Mouse (Mus musculus): ENCODE data around the gene Krtcap2. TPM values are rescaled to one million over a fixed set of nuclear protein-coding genes. Genes with fewer than 3 reads are reported as not detected.
"Not testable (repeated sequence)": the region's sequence is repeated elsewhere in the genome, so short reads cannot be mapped to it uniquely, and the experiment has no call there.

The Krtcap2 gene
- polyA plus RNA-seq, 1 experiment from 2014 or later = 196 TPM

DNA sequence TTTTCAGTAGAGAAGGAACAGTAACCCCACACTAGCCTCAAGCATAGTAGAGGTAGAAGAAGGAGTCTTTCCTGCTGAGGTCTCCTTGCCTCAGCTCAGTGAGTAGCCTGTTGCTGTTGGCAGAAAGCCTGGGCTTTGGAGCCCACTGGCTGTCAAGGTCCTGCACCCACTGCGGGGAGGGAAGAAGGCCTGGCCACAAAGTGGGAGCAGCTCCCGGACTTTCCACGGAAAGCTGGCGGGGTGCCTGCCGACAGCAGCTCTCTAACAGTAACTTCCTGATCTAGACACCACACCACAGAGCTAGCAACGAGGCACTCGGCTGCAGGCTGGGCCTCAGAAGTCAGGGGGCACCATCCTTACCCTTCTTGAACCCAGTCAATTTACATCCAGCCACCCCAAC lies 35.0 kb upstream of the Krtcap2 start:
- Histone ChIP-seq H3K36me3 (peaks cover 43% of the 10 kb centered on the region), H3K27ac (replicated peaks) (no peak overlapping the region), H3K27me3 (no peaks in the 10 kb centered on the region), H3K4me2 (no peak overlapping the region), H3K9ac (no peak overlapping the region), H3K4me1 (replicated peaks) (peaks cover 38% of the 10 kb centered on the region), H3K4me3 (no peak overlapping the region), H3K9me3 (no peaks in the 10 kb centered on the region)
- no peak for ATAC-seq (ENCODE audit: low FRiP score, low read depth)
- 80% methylated on average over 7 of the region's 7 CpGs for WGBS

- peak overlapping the region; percentile 61 for H3K4me3 ChIP-seq
- peak overlapping the region; percentile 75 for H3K9ac ChIP-seq
- H3K36me3 ChIP-seq = peaks cover 12% of the 10 kb centered on the region; the same call in 1 of the 2 replicates
- peak overlapping the region; percentile 88 for H3K4me2 ChIP-seq
- H3K4me1 ChIP-seq (replicated peaks) = peaks cover 47% of the 10 kb centered on the region
- WGBS = under 1% methylated on average over 69 of the region's 69 CpGs
- peak; percentile 90 for ATAC-seq (ENCODE audit: low FRiP score, low read depth)
- H3K27me3 ChIP-seq = no peaks in the 10 kb centered on the region
- H3K9me3 ChIP-seq = no peaks in the 10 kb centered on the region
- peak overlapping the region; percentile 95 for H3K27ac ChIP-seq (replicated peaks)
Observed at GRCm38 (mm10) chr3:89213803-89214530, 31.8 kb upstream of the Krtcap2 start.

DNA sequence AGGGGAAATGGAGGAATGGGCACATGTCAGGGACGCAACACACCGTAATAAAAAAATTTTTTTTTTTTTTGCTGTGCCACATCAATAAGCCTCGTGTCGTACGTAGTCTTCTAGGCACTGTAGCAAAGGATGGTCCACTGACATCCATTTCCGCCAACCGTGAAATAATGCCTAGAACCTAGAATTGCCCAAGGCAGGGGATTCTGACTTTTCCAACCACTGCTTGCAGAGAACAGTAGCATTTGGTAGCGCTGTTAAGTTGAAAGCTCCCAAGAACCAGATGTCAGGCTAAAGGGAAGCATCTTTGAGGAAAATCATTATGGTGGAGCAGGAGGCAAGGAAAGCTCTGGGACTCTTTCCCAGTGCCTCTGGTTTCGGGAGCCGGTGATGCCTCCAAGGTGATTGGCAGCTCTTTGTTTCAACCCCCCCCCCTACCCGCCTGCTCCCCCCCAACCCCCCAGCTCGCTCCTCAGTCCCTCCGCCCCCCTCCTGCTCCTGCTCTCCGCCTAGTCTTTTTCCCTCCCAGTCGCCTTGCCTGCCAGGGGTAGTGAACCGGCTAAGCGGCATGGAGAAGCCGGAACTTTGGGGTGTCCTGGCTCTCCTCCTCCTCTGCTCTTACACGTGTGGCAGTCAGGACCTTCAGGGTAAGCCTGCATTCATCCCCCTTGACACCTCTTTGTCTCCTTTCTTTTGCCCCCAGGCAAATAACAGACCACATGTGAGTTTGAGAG lies 30.9 kb upstream of the Krtcap2 start, which contains the start of gene Thbs3:
Thbs3 (plus strand) TSS at position 500 of the 731 bp plus-strand sequence.
- H3K27ac ChIP-seq (replicated peaks) = peak within 1 kb of the TSS; percentile 95
- H3K4me1 ChIP-seq (replicated peaks) = peaks cover 47% of the 10 kb centered on the region
- under 1% methylated on average over 19 of the region's 19 CpGs for WGBS
- 0 out of 2 replicates have a peak, but pooled peaks have one; percentile 12 for ATAC-seq (ENCODE audit: low FRiP score, low read depth)
- H3K36me3 ChIP-seq = peaks cover 5% of the 10 kb centered on the region; the same call in 1 of the 2 replicates
- no peaks in the 10 kb centered on the region for H3K27me3 ChIP-seq
- peak within 1 kb of the TSS; percentile 61 for H3K4me3 ChIP-seq
- H3K9me3 ChIP-seq = no peaks in the 10 kb centered on the region
- H3K9ac ChIP-seq = peak within 1 kb of the TSS; percentile 75
- peak within 1 kb of the TSS; percentile 88 for H3K4me2 ChIP-seq

DNA sequence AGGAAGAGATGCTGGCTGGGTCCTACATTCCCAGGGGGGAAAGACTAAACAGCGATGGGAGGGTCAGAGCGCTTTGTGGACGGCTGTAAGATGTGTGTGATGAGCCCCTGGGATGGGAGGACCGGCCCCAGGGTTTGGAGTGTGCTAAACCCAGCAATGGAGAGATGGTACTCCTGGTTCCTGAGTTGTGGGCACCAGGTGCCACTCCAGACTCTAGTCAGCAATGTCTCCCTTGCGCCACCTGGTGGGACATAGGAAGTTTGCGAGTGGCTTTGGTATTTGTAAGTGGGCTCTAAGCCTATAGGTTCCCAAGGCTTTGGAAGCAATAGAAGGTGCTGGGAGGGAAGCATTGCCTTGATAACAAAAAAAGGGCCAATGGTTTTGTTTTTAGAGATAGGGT lies 29.9 kb upstream of the Krtcap2 start:
- peak overlapping the region; percentile 61 for H3K4me3 ChIP-seq
- no peaks in the 10 kb centered on the region for H3K27me3 ChIP-seq
- H3K9ac ChIP-seq = no peak overlapping the region
- peak; percentile 36 for ATAC-seq (ENCODE audit: low FRiP score, low read depth)
- H3K36me3 ChIP-seq = no peaks in the 10 kb centered on the region
- peak overlapping the region; percentile 88 for H3K4me2 ChIP-seq
- no peaks in the 10 kb centered on the region for H3K9me3 ChIP-seq
- H3K27ac ChIP-seq (replicated peaks) = peak overlapping the region; percentile 95
- 0% methylated on average over 6 of the region's 6 CpGs for WGBS
- peaks cover 49% of the 10 kb centered on the region for H3K4me1 ChIP-seq (replicated peaks)

DNA sequence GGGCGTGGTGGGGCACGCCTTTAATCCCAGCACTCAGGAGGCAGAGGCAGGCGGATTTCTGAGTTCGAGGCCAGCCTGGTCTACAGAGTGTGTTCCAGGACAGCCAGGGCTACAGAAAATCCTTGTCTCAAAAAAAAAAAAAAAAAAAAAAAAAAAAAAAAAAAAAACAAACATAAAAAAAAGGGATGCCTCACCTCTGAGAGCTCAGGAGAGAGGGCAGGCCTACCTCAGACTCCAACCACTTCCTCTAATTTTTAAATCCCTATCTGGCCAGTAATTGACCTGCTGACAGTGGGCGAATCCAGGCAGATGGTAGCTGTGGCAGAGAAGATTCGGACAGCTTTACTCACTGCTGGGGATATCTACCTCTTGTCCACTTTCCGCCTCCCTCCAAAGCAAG lies 29.4 kb upstream of the Krtcap2 start:
- not testable (repeated sequence) for H3K27me3 ChIP-seq; H3K4me3 ChIP-seq; H3K9me3 ChIP-seq; H3K36me3 ChIP-seq; ATAC-seq (ENCODE audit: low FRiP score, low read depth); H3K9ac ChIP-seq
- 67% methylated on average over 7 of the region's 7 CpGs for WGBS
- 0 out of 2 replicates have a peak overlapping the region, but pooled peaks have one; percentile 25 for H3K27ac ChIP-seq (replicated peaks)
- peaks cover 45% of the 10 kb centered on the region for H3K4me1 ChIP-seq (replicated peaks)
- peak overlapping the region; percentile 88 for H3K4me2 ChIP-seq

DNA sequence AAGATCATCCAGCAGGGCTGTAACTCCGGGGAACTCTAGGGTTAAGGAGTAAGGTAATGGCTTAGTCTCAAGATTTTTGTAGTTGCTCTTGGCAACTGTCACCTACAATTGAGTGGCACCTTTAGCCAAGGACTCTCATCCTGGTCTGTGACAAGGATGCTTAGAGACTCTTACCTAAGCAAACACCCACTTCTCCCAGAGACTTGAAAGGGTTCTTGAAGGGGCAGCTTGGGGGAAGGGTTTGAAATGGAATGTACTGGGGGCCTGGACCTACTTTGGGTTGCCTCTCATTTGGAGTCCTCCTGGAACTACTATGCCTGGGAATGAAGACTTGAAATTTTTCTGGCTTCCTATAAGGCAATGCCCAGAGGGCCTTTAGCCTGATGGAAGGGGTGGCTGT lies 27.5 kb upstream of the Krtcap2 start:
- no peaks in the 10 kb centered on the region for H3K9me3 ChIP-seq
- no peak overlapping the region for H3K9ac ChIP-seq
- no peaks in the 10 kb centered on the region for H3K27me3 ChIP-seq
- H3K4me3 ChIP-seq = no peak overlapping the region
- H3K27ac ChIP-seq (replicated peaks) = no peak overlapping the region
- 83% methylated on average over 1 of the region's 1 CpGs for WGBS
- peaks cover 27% of the 10 kb centered on the region for H3K4me1 ChIP-seq (replicated peaks)
- no peak overlapping the region for H3K4me2 ChIP-seq
- no peaks in the 10 kb centered on the region for H3K36me3 ChIP-seq
- no peak for ATAC-seq (ENCODE audit: low FRiP score, low read depth)

GRCm38 (mm10) chr3:89219546-89219945 lies 26.2 kb upstream of the Krtcap2 start:
- Histone ChIP-seq H3K4me2 (no peak overlapping the region), H3K36me3 (no peaks in the 10 kb centered on the region), H3K9ac (no peak overlapping the region), H3K4me3 (no peak overlapping the region), H3K27me3 (no peaks in the 10 kb centered on the region), H3K4me1 (replicated peaks) (peaks cover 34% of the 10 kb centered on the region), H3K27ac (replicated peaks) (0 out of 2 replicates have a peak overlapping the region, but pooled peaks have one; percentile 4), H3K9me3 (no peaks in the 10 kb centered on the region)
- ATAC-seq (ENCODE audit: low FRiP score, low read depth) = no peak
- WGBS = 41% methylated on average over 8 of the region's 8 CpGs

- H3K4me3 ChIP-seq = no peak overlapping the region
- no peak overlapping the region for H3K27ac ChIP-seq (replicated peaks)
- no peak for ATAC-seq (ENCODE audit: low FRiP score, low read depth)
- no peaks in the 10 kb centered on the region for H3K27me3 ChIP-seq
- H3K4me1 ChIP-seq (replicated peaks) = peaks cover 34% of the 10 kb centered on the region
- no peak overlapping the region for H3K4me2 ChIP-seq
- H3K9ac ChIP-seq = no peak overlapping the region
- no peaks in the 10 kb centered on the region for H3K36me3 ChIP-seq
- 58% methylated on average over 5 of the region's 5 CpGs for WGBS
- H3K9me3 ChIP-seq = no peaks in the 10 kb centered on the region
Observed at GRCm38 (mm10) chr3:89221167-89221566, 24.6 kb upstream of the Krtcap2 start.

GRCm38 (mm10) chr3:89224796-89225195 lies 21.0 kb upstream of the Krtcap2 start:
- no peaks in the 10 kb centered on the region for H3K9me3 ChIP-seq
- no peaks in the 10 kb centered on the region for H3K27me3 ChIP-seq
- H3K4me3 ChIP-seq = peak overlapping the region; percentile 41
- no peaks in the 10 kb centered on the region for H3K36me3 ChIP-seq
- ATAC-seq (ENCODE audit: low FRiP score, low read depth) = no peak
- H3K9ac ChIP-seq = peak overlapping the region; percentile 31
- H3K4me2 ChIP-seq = peak overlapping the region; percentile 67
- peaks cover 58% of the 10 kb centered on the region for H3K4me1 ChIP-seq (replicated peaks)
- H3K27ac ChIP-seq (replicated peaks) = peak overlapping the region; percentile 84
- 28% methylated on average over 11 of the region's 11 CpGs for WGBS

DNA sequence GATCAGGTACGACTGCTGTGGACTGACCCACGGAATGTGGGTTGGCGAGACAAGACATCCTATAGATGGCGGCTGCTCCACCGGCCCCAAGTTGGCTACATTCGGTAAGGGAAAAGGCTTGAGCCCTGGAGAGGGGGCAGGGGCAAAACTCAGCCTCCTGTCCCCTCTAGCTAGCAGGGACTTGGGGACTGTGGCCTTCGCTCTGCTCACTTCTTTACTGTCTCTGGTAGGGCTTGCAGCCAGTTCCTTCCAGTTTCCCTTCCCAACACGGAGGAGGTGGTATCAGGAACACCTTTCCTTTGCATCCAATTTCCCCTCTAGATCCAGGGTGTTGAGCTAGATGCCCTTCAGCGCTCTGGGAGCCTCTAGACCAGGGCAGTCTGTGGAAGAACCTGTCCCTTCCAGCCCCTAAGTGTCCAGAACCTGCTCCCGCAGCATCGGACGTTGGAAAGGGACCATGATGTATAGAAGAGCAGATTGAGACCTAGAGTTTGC lies 20.4 kb upstream of the Krtcap2 start:
- no peak for ATAC-seq (ENCODE audit: low FRiP score, low read depth)
- H3K4me1 ChIP-seq (replicated peaks) = peaks cover 56% of the 10 kb centered on the region
- WGBS = 22% methylated on average over 12 of the region's 12 CpGs

GRCm38 (mm10) chr3:89225918-89226317 lies 19.8 kb upstream of the Krtcap2 start:
- H3K9me3 ChIP-seq = no peaks in the 10 kb centered on the region
- H3K27ac ChIP-seq (replicated peaks) = peak overlapping the region; percentile 84
- peak overlapping the region; percentile 41 for H3K4me3 ChIP-seq
- peaks cover 56% of the 10 kb centered on the region for H3K4me1 ChIP-seq (replicated peaks)
- WGBS = 5% methylated on average over 4 of the region's 4 CpGs
- no peaks in the 10 kb centered on the region for H3K36me3 ChIP-seq
- no peaks in the 10 kb centered on the region for H3K27me3 ChIP-seq
- ATAC-seq (ENCODE audit: low FRiP score, low read depth) = peak; percentile 65
- peak overlapping the region; percentile 46 for H3K9ac ChIP-seq
- peak overlapping the region; percentile 67 for H3K4me2 ChIP-seq

More for the DNA sequence above, 20.4 kb upstream of the Krtcap2 start:
- peak overlapping the region; percentile 31 for H3K9ac ChIP-seq
- H3K27ac ChIP-seq (replicated peaks) = peak overlapping the region; percentile 84
- no peaks in the 10 kb centered on the region for H3K9me3 ChIP-seq
- peak overlapping the region; percentile 41 for H3K4me3 ChIP-seq
- H3K36me3 ChIP-seq = no peaks in the 10 kb centered on the region
- no peaks in the 10 kb centered on the region for H3K27me3 ChIP-seq
- H3K4me2 ChIP-seq = peak overlapping the region; percentile 67

- Histone ChIP-seq H3K9ac (peak overlapping the region; percentile 46), H3K4me1 (replicated peaks) (peaks cover 56% of the 10 kb centered on the region), H3K4me3 (peak overlapping the region; percentile 41), H3K36me3 (no peaks in the 10 kb centered on the region), H3K9me3 (no peaks in the 10 kb centered on the region), H3K27me3 (no peaks in the 10 kb centered on the region), H3K27ac (replicated peaks) (peak overlapping the region; percentile 84), H3K4me2 (peak overlapping the region; percentile 67)
- 9% methylated on average over 11 of the region's 11 CpGs for WGBS
- ATAC-seq (ENCODE audit: low FRiP score, low read depth) = no peak
Observed at GRCm38 (mm10) chr3:89226361-89226760, 19.4 kb upstream of the Krtcap2 start.
